Mouse (Mus musculus) hindbrain, postnatal 0 days (tissue): Measurements from ENCODE around the gene Tmem19. TPM values are rescaled to one million over a fixed set of nuclear protein-coding genes. Genes with fewer than 3 reads are reported as not detected.
"Not testable (repeated sequence)": the region's sequence is repeated elsewhere in the genome, so short reads cannot be mapped to it uniquely, and the experiment has no call there.

ENCODE experiments used
- ATAC-seq: fragments of 200-750 bp; cut with Nextera tagmentation; 2 replicates; pipeline ENCODE4 v1.8.0; 2017; ENCODE audit warnings: mild to moderate bottlenecking, moderate TSS enrichment, moderate library complexity
- DNase-seq: peaks from one replicate; pipeline ENCODE4 v3.0.0-alpha.2; 2015; ENCODE audit warnings: low spot score
- H3K27ac ChIP-seq: fragments of 300-500 bp; sonication (generic); 2 replicates; pipeline ENCODE4 v1.5.1; 2014; ENCODE audit warnings: mild to moderate bottlenecking
- H3K27me3 ChIP-seq: fragments of 300-500 bp; sonication (generic); 2 replicates; pipeline ENCODE4 v1.6.1; 2014; ENCODE audit warnings: low read length, mixed read lengths; ENCODE audit not compliant: insufficient read depth
- H3K36me3 ChIP-seq: fragments of 300-500 bp; sonication (generic); 2 replicates; pipeline ENCODE4 v1.6.1; 2014; ENCODE audit warnings: low read length, mixed read lengths; ENCODE audit not compliant: insufficient read depth
- H3K4me1 ChIP-seq: fragments of 300-500 bp; sonication (generic); 2 replicates; pipeline ENCODE4 v1.6.1; 2014; ENCODE audit warnings: antibody characterized with exemption, low read length, mixed read lengths; ENCODE audit not compliant: insufficient read depth
- H3K4me2 ChIP-seq: fragments of 300-500 bp; sonication (generic); 2 replicates; pipeline ENCODE4 v1.6.1; 2014; ENCODE audit warnings: low read depth, mild to moderate bottlenecking, low read length, moderate library complexity, mixed read lengths
- H3K4me3 ChIP-seq: fragments of 300-500 bp; sonication (generic); 2 replicates; pipeline ENCODE4 v1.5.1; 2014; ENCODE audit warnings: low read length
- H3K9ac ChIP-seq: fragments of 300-500 bp; sonication (generic); replicated peaks from 2 replicates; pipeline ENCODE4 v1.6.1; 2014; ENCODE audit warnings: mild to moderate bottlenecking, low read length, moderate library complexity, mixed read lengths
- H3K9me3 ChIP-seq: fragments of 300-500 bp; sonication (generic); 2 replicates; pipeline ENCODE4 v1.6.1; 2016; ENCODE audit warnings: low read length, mixed read lengths
- CTCF ChIP-seq: IDR thresholded peaks from 2 replicates; pipeline ENCODE4 v1.5.1; 2016; ENCODE audit warnings: antibody characterized with exemption, control low read depth, low read depth
- WGBS: fragments of 180-500 bp; shearing (Covaris S2); extraction: QIAGEN DNeasy Blood & Tissue Kit; methylation state at CpG from one replicate; pipeline ENCODE4 v1.1.7; 2014; 5-methylcytosine and 5-hydroxymethylcytosine counted together
- polyA plus RNA-seq: library from polyadenylated mRNA; unstranded; fragments of >200 nt; fragmentation: Nextera tagmentation; extraction: Ambion mirVana; gene quantifications from 2 replicates; pipeline ENCODE4 v1.2.1, GENCODE M21; 2015
- total RNA-seq: library from RNA; depleted of rRNA; stranded (reverse); fragments of >200 nt; gene quantifications from 2 replicates; pipeline ENCODE4 v1.2.3, GENCODE M21; 2014

The Tmem19 gene
- total and polyA plus RNA-seq, 2 experiments from 2014 or later = 34.0 to 49.9 TPM

GRCm38 (mm10) chr10:115332997-115333396, 29.3 kb downstream of the Tmem19 start:
- no peak overlapping the region for H3K4me2 ChIP-seq
- no peaks in the 10 kb centered on the region for H3K4me1 ChIP-seq
- H3K9ac ChIP-seq = no peak overlapping the region
- TF ChIP-seq CTCF = no peak
- no peaks in the 10 kb centered on the region for H3K36me3 ChIP-seq
- H3K27ac ChIP-seq = no peak overlapping the region
- WGBS = 89% methylated on average over 4 of the region's 4 CpGs
- no peak overlapping the region for H3K4me3 ChIP-seq
- no peak for DNase-seq
- H3K9me3 ChIP-seq = no peaks in the 10 kb centered on the region
- ATAC-seq = no peak
- no peaks in the 10 kb centered on the region for H3K27me3 ChIP-seq

DNA sequence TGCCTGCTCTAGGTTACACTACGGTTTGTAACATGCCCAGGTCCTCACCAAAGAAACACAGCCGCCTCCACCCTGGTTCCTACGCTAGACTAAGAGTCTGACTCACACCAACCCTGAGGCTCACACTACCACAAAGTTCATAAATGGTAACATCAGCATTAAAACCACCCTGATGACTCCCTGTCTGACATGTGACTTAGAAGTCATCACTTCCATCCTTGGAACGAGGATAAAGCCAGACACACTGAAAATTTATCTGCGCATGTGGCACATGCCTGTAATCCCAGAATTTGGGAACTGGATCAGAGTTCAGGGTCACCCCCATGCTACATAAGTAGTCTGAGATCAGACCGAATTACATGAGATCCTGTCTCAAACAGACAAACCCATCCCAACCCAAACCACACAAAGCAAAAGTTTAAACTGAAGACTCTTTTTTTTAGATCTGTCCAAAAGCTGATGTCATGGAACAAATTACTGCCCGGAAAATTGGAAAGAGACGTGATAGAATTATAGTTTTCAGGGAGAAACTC, 29.8 kb downstream of the Tmem19 start:
- no peak overlapping the region for H3K4me3 ChIP-seq
- no peaks in the 10 kb centered on the region for H3K27me3 ChIP-seq
- DNase-seq (no peak), ATAC-seq (no peak)
- 84% methylated on average over 8 of the region's 8 CpGs for WGBS
- H3K27ac ChIP-seq = no peak overlapping the region
- no peaks in the 10 kb centered on the region for H3K36me3 ChIP-seq
- H3K9ac ChIP-seq = no peak overlapping the region
- H3K9me3 ChIP-seq = no peaks in the 10 kb centered on the region
- no peaks in the 10 kb centered on the region for H3K4me1 ChIP-seq
- TF ChIP-seq CTCF = no peak
- H3K4me2 ChIP-seq = no peak overlapping the region

DNA sequence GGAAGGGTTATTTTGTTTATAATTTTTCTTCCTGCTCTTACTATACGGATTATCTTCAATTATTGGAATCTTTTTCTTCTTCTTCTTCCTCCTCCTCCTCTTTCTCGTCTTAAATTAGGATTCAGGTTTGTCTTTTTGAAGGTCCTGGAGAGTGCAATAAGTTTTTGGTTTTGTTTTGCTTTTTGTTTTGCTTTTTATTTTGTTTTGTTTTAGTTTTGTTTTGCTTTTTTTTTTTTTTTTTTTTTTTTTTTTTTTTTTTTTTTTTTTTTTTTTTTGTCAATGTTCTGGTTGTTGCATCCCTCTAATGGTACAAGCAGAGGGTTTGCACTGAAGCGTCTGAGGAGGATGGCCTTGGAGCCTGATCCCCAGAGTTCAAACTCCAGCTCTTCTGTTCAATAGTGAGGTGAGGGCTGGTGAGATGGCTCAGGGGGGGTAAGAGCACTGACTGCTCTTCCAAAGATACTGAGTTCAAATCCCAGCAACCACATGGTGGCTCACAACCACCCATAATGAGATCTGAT, 33.2 kb downstream of the Tmem19 start:
- no peak for TF ChIP-seq CTCF
- H3K4me3 ChIP-seq = no peak overlapping the region
- H3K36me3 ChIP-seq = no peaks in the 10 kb centered on the region
- no peak for ATAC-seq
- H3K27me3 ChIP-seq = no peaks in the 10 kb centered on the region
- no peak overlapping the region for H3K9ac ChIP-seq
- H3K27ac ChIP-seq = no peak overlapping the region
- no peak for DNase-seq
- WGBS = 83% methylated on average over 3 of the region's 3 CpGs
- H3K9me3 ChIP-seq = no peaks in the 10 kb centered on the region
- no peak overlapping the region for H3K4me2 ChIP-seq
- no peaks in the 10 kb centered on the region for H3K4me1 ChIP-seq

DNA sequence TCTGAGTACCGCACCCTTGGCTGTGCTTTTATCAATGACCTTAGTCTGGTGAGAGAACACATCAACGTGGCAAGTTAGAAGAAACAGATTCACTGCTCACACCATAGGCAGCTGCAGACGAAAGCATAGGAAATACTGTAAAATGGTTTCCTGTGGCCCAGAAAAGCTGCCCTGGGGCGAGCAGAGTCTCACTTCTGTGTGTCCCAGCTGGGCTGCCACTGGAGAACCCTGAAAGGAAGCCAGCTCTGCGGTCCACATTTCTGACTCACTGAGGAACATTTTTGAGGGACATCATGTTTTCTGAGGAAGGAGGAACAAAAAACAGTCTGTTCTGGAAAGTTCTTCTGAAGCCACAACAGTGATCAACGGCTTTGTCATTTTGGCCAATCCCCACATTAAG, 33.8 kb downstream of the Tmem19 start:
- DNase-seq = no peak
- no peaks in the 10 kb centered on the region for H3K4me1 ChIP-seq
- no peak for TF ChIP-seq CTCF
- no peaks in the 10 kb centered on the region for H3K27me3 ChIP-seq
- ATAC-seq = no peak
- no peaks in the 10 kb centered on the region for H3K9me3 ChIP-seq
- H3K4me3 ChIP-seq = no peak overlapping the region
- H3K9ac ChIP-seq = no peak overlapping the region
- H3K27ac ChIP-seq = no peak overlapping the region
- H3K4me2 ChIP-seq = no peak overlapping the region
- H3K36me3 ChIP-seq = no peaks in the 10 kb centered on the region
- WGBS = 75% methylated on average over 6 of the region's 6 CpGs

DNA sequence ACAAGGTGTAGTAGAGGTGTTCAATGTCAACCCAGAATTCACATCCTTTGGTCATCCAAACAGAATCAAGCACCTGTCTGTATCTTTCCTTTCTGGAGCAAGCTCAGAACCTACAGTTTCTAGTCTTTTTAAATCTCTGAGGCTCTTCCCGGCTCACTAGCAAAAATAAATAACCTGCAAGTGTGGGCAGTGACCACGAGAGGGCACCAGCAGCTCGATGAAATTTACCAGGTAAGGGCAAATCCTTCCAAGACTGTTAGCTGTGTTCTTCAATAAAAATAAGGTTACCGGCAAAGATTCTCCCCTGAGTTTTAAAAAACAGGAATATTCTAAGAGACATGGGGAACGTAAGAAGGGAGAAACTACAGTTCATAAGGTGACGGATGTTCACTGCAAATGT, 39.0 kb downstream of the Tmem19 start:
- ATAC-seq (peak; percentile 55), DNase-seq (peak; percentile 86)
- H3K36me3 ChIP-seq = no peaks in the 10 kb centered on the region
- no peaks in the 10 kb centered on the region for H3K9me3 ChIP-seq
- WGBS = 8% methylated on average over 6 of the region's 6 CpGs
- H3K27ac ChIP-seq = no peak overlapping the region
- no peak overlapping the region for H3K4me2 ChIP-seq
- peak; percentile 82 for TF ChIP-seq CTCF
- no peaks in the 10 kb centered on the region for H3K4me1 ChIP-seq
- no peak overlapping the region for H3K4me3 ChIP-seq
- no peak overlapping the region for H3K9ac ChIP-seq
- H3K27me3 ChIP-seq = no peaks in the 10 kb centered on the region

DNA sequence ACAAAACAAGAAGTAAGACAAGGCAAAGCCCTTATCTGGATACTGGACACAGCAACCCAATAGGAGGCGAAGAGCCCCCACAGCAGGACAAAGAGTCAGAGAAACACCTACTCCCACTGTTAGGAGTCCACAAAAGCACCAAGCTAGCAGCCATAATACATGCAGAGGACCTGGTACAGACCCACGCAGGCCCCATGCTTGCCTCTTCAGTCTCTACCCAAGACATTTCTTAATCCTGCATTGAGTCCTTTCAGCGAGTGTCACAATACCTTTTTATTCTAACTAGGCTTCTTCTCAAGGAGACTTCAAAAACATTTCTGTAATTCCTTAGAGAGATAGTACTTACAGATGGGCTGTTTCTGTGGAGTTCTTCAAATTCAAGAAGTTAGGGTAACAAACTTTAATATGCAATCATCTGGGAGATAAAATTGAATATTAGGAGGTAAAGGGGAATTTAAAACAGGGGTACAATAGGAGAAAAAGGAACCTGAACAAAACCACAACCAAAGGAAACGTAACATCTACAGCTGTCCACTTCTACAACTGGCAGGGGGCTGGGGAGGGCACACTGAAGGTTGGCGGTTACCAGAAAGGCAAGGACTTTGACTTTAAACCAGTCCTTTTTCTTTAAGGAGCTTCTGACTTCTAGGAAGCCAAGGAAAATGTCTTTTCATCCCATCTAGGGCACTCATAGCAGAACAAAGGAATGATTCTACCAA, 40.8 kb downstream of the Tmem19 start:
- ATAC-seq (no peak), DNase-seq (no peak)
- Histone ChIP-seq H3K9me3 (no peaks in the 10 kb centered on the region), H3K36me3 (no peaks in the 10 kb centered on the region), H3K4me3 (no peak overlapping the region), H3K27me3 (no peaks in the 10 kb centered on the region), H3K27ac (no peak overlapping the region), H3K4me2 (no peak overlapping the region), H3K9ac (no peak overlapping the region), H3K4me1 (no peaks in the 10 kb centered on the region; the same call in 1 of the 2 replicates)
- no peak for TF ChIP-seq CTCF
- WGBS = 82% methylated on average over 5 of the region's 5 CpGs

DNA sequence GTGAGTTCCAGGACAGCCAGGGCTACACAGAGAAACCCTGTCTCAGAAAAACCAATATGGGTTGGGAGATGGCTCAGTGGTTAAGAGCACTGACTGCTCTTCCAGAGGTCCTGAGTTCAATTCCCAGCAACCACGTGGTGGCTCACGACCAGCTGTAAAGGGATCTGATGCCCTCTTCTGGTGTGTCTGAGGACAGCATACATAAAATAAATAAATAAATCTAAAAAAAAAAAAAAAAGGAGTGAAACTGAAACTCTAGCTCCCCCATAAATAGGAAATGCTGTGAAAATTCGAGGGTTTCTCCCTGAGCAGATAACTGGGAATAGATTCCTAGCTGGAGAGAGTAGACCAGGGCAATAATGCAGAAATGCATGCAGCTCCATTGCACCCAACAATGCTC, 43.9 kb downstream of the Tmem19 start:
- not testable (repeated sequence) for H3K36me3 ChIP-seq, H3K9ac ChIP-seq, ATAC-seq, H3K4me3 ChIP-seq, H3K4me2 ChIP-seq, H3K4me1 ChIP-seq, DNase-seq, H3K27me3 ChIP-seq, H3K27ac ChIP-seq, H3K9me3 ChIP-seq
- WGBS = 76% methylated on average over 3 of the region's 3 CpGs
